In genomic region chr16:51881127-51881526, GRCm38 (mm10) we compare ENCODE assay signal across 29 mouse cellular contexts.
DNase-seq lines count a peak whose midpoint lies in the region; ATAC-seq and TF ChIP-seq lines count a peak whose summit lies in the region.
"Had no signal": no experiment of that assay in that cellular context is flagged by ENCODE, and none has a peak within 500 bp of the region (broad histone marks: within the 10 kb centered on the region; RNA-seq: fewer than 3 reads in every experiment).

No protein-coding gene starts in this region.

- no peaks in the 10 kb centered on the region for H3K27me3 ChIP-seq in forebrain, embryonic 11.5 days (ENCODE audit: control insufficient read depth, insufficient read depth, low read length)
- no peaks in the 10 kb centered on the region for H3K27me3 ChIP-seq in forebrain, embryonic 10.5 days (ENCODE audit: poor library complexity, severe bottlenecking)
- no peaks in the 10 kb centered on the region for H3K27me3 ChIP-seq in forebrain, embryonic 14.5 days (replicated peaks; ENCODE audit: control insufficient read depth, insufficient read depth, low read length)
- no peaks in the 10 kb centered on the region for H3K27me3 ChIP-seq in forebrain, postnatal 0 days (ENCODE audit: insufficient read depth, low read length)
- H3K27me3 ChIP-seq in liver, embryonic 11.5 days (replicated peaks; ENCODE audit: control insufficient read depth, insufficient read depth, low read length), result no peaks in the 10 kb centered on the region
- H3K27me3 ChIP-seq: embryonic facial prominence, embryonic 12.5 days; embryonic facial prominence, embryonic 15.5 days; heart, embryonic 12.5 days; heart, embryonic 15.5 days had no signal

- H3K27ac ChIP-seq in forebrain, embryonic 11.5 days (ENCODE audit: low read depth, low read length), result no peak overlapping the region
- H3K27ac ChIP-seq in forebrain, embryonic 10.5 days, result no peak overlapping the region
- no peak overlapping the region for H3K27ac ChIP-seq in forebrain, embryonic 14.5 days (ENCODE audit: low read depth, low read length)
- H3K27ac ChIP-seq in forebrain, postnatal 0 days (ENCODE audit: low read depth, low read length), result no peak overlapping the region
- H3K27ac ChIP-seq in liver, embryonic 11.5 days (ENCODE audit: low read depth, low read length), result no peak overlapping the region
- H3K27ac ChIP-seq: embryonic facial prominence, embryonic 12.5 days; embryonic facial prominence, embryonic 15.5 days; gastrocnemius, adult 2 months; heart, embryonic 15.5 days; hindbrain, embryonic 14.5 days; hindbrain, postnatal 0 days had no signal

- 57% methylated on average over 2 of the region's 2 CpGs for WGBS in forebrain, embryonic 11.5 days
- WGBS in forebrain, embryonic 10.5 days, result 76% methylated on average over 2 of the region's 2 CpGs
- WGBS in forebrain, embryonic 14.5 days, result 15% methylated on average over 2 of the region's 2 CpGs
- 20% methylated on average over 2 of the region's 2 CpGs for WGBS in forebrain, postnatal 0 days
- 86% methylated on average over 2 of the region's 2 CpGs for WGBS in liver, embryonic 11.5 days

- ATAC-seq in forebrain, embryonic 11.5 days (replicated peaks; ENCODE audit: low FRiP score), result peak; percentile 60; the same call in 1 of the 2 replicates
- peak; percentile 78 for ATAC-seq in forebrain, embryonic 14.5 days
- peak; percentile 18; the same call in 1 of the 2 replicates for ATAC-seq in forebrain, postnatal 0 days
- no peak for ATAC-seq in liver, embryonic 11.5 days (replicated peaks; ENCODE audit: low FRiP score)
- ATAC-seq: hindbrain, postnatal 0 days; inflammation-experienced regulatory T-cells, adult 6 months; intestine, embryonic 16.5 days; Patski had no signal

- H3K4me2 ChIP-seq in forebrain, embryonic 11.5 days (ENCODE audit: low read depth, low read length, severe bottlenecking), result no peak overlapping the region
- H3K4me2 ChIP-seq in forebrain, embryonic 14.5 days (ENCODE audit: low read length), result no peak overlapping the region
- H3K4me2 ChIP-seq in forebrain, postnatal 0 days (ENCODE audit: low read depth), result no peak overlapping the region
- H3K4me2 ChIP-seq in liver, embryonic 11.5 days, result no peak overlapping the region
- H3K4me2 ChIP-seq: embryonic facial prominence, embryonic 12.5 days; embryonic facial prominence, embryonic 15.5 days; heart, embryonic 12.5 days; heart, embryonic 15.5 days; hindbrain, embryonic 14.5 days had no signal

- DNase-seq in forebrain, embryonic 11.5 days (ENCODE audit: low spot score), result no peak
- DNase-seq in forebrain, embryonic 10.5 days (ENCODE audit: extremely low spot score, low spot score), result no peak
- peak; percentile 26 for DNase-seq in fat pad, adult 2 months (ENCODE audit: extremely low read depth, low read depth, low spot score)
- DNase-seq in forebrain, embryonic 14.5 days (ENCODE audit: low spot score), result peak; percentile 77
- DNase-seq in forebrain, postnatal 0 days, result peak; percentile 6
- DNase-seq in liver, embryonic 11.5 days (ENCODE audit: low spot score), result no peak
- DNase-seq in T-cell, adult 2 months (ENCODE audit: low spot score), result no peak
- no peak for DNase-seq in c-Kit-positive CD71-positive TER-119-positive erythroid progenitor cells, embryonic 14.5 days (ENCODE audit: low spot score)
- DNase-seq: adrenal gland, adult 8-10 months; adrenal gland, postnatal 25 days; cerebellum, adult 11 months; cerebellum, adult 2 months; cerebellum, adult 9-11 months; cerebellum, postnatal 25 days; gastrocnemius, adult 2 months; gastrocnemius, postnatal 14 days; heart, adult 18-20 months; heart, postnatal 10 days; heart, postnatal 4 days; kidney, adult 2 months had no signal

- no peak overlapping the region for H3K9ac ChIP-seq in forebrain, embryonic 11.5 days (ENCODE audit: low read length)
- no peak overlapping the region for H3K9ac ChIP-seq in forebrain, embryonic 14.5 days (ENCODE audit: low read length)
- no peak overlapping the region for H3K9ac ChIP-seq in forebrain, postnatal 0 days
- no peak overlapping the region for H3K9ac ChIP-seq in liver, embryonic 11.5 days (ENCODE audit: low read depth, low read length)
- H3K9ac ChIP-seq: embryonic facial prominence, embryonic 12.5 days; embryonic facial prominence, embryonic 15.5 days; heart, embryonic 12.5 days; heart, embryonic 15.5 days; hindbrain, embryonic 14.5 days had no signal

- no peak for TF ChIP-seq CTCF in forebrain, postnatal 0 days (IDR thresholded peaks at IDR 0.05; ENCODE audit: low read depth)

- H3K4me1 ChIP-seq in forebrain, embryonic 11.5 days (replicated peaks; ENCODE audit: control insufficient read depth, insufficient read depth, low read length), result no peaks in the 10 kb centered on the region
- H3K4me1 ChIP-seq in forebrain, embryonic 10.5 days, result 0 out of 2 replicates have a peak, but pooled peaks cover 2% of the 10 kb centered on the region
- H3K4me1 ChIP-seq in forebrain, embryonic 14.5 days (ENCODE audit: control insufficient read depth, insufficient read depth, low read length), result peaks cover 11% of the 10 kb centered on the region
- H3K4me1 ChIP-seq in forebrain, postnatal 0 days (ENCODE audit: insufficient read depth), result no peaks in the 10 kb centered on the region
- H3K4me1 ChIP-seq in liver, embryonic 11.5 days (replicated peaks; ENCODE audit: control insufficient read depth, insufficient read depth, low read length), result no peaks in the 10 kb centered on the region
- H3K4me1 ChIP-seq: embryonic facial prominence, embryonic 12.5 days; embryonic facial prominence, embryonic 15.5 days; heart, embryonic 12.5 days; heart, embryonic 15.5 days had no signal

- H3K9me3 ChIP-seq in forebrain, embryonic 11.5 days (ENCODE audit: control insufficient read depth, low read length), result no peaks in the 10 kb centered on the region
- H3K9me3 ChIP-seq in forebrain, embryonic 10.5 days, result no peaks in the 10 kb centered on the region
- no peaks in the 10 kb centered on the region for H3K9me3 ChIP-seq in forebrain, embryonic 14.5 days (replicated peaks; ENCODE audit: control insufficient read depth, low read length)
- no peaks in the 10 kb centered on the region for H3K9me3 ChIP-seq in forebrain, postnatal 0 days (ENCODE audit: low read length)
- no peaks in the 10 kb centered on the region for H3K9me3 ChIP-seq in liver, embryonic 11.5 days (ENCODE audit: control insufficient read depth, low read length)
- H3K9me3 ChIP-seq: embryonic facial prominence, embryonic 12.5 days; embryonic facial prominence, embryonic 15.5 days; heart, embryonic 12.5 days; heart, embryonic 15.5 days had no signal

- H3K4me3 ChIP-seq in forebrain, embryonic 11.5 days (ENCODE audit: low read depth, low read length), result no peak overlapping the region
- no peak overlapping the region for H3K4me3 ChIP-seq in forebrain, embryonic 10.5 days
- H3K4me3 ChIP-seq in forebrain, embryonic 14.5 days (ENCODE audit: low read depth, low read length), result no peak overlapping the region
- no peak overlapping the region for H3K4me3 ChIP-seq in forebrain, postnatal 0 days (ENCODE audit: low read depth, low read length)
- H3K4me3 ChIP-seq in liver, embryonic 11.5 days (ENCODE audit: low read depth, low read length), result no peak overlapping the region
- H3K4me3 ChIP-seq: embryonic facial prominence, embryonic 12.5 days; embryonic facial prominence, embryonic 15.5 days; gastrocnemius, adult 2 months; heart, embryonic 12.5 days; heart, embryonic 15.5 days had no signal

- H3K36me3 ChIP-seq in forebrain, embryonic 11.5 days (ENCODE audit: control insufficient read depth, insufficient read depth, low read length), result no peaks in the 10 kb centered on the region
- no peaks in the 10 kb centered on the region for H3K36me3 ChIP-seq in forebrain, embryonic 10.5 days (replicated peaks)
- H3K36me3 ChIP-seq in forebrain, embryonic 14.5 days (ENCODE audit: control insufficient read depth, insufficient read depth, low read length), result no peaks in the 10 kb centered on the region
- H3K36me3 ChIP-seq in forebrain, postnatal 0 days (ENCODE audit: insufficient read depth), result no peaks in the 10 kb centered on the region
- no peaks in the 10 kb centered on the region for H3K36me3 ChIP-seq in liver, embryonic 11.5 days (ENCODE audit: control insufficient read depth, insufficient read depth, low read length)
- H3K36me3 ChIP-seq: embryonic facial prominence, embryonic 12.5 days; embryonic facial prominence, embryonic 15.5 days; heart, embryonic 12.5 days; heart, embryonic 15.5 days had no signal

Comparison
In these comparisons a context has a peak if more than half of its experiments do, and no peak if none do; other contexts are left out.
1. DNase-seq: peak in fat pad, adult 2 months (single experiment), forebrain, embryonic 14.5 days (single experiment) and forebrain, postnatal 0 days (single experiment); none in forebrain, embryonic 11.5 days (single experiment), forebrain, embryonic 10.5 days (single experiment), liver, embryonic 11.5 days (single experiment), T-cell, adult 2 months (single experiment) and c-Kit-positive CD71-positive TER-119-positive erythroid progenitor cells, embryonic 14.5 days (single experiment).